Mouse (Mus musculus): ENCODE measurements around the gene Atp6v1c2.

DNA sequence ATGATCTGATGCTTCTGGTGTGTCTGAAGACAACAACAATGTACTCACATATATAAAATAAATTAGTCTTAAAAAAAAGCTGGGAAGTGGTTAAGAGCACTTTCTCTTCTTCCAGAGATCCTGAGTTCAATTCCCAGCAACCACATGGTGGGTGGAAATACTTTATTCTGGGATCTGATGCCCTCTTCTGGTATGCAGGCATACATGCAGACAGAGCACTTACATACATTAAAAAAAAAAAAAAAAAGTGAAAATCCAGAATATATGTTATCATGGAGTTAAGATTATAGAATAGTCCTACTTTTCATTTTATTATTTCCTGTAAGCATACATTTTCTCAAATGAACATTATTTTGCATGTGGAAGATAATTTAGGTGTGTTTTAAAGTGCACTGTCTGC, 20.9 kb upstream of the Atp6v1c2 start:
- TF ChIP-seq GATA1 (IDR thresholded peaks at IDR 0.05; ENCODE audit: borderline replicate concordance, low read length) (no peak), FLI1 (IDR thresholded peaks at IDR 0.05; ENCODE audit: low read length) (no peak)
